Mouse (Mus musculus) layer of hippocampus, adult 6 months (tissue): ENCODE data around the gene Dusp3. TPM values are rescaled to one million over a fixed set of nuclear protein-coding genes. Genes with fewer than 3 reads are reported as not detected.

Experiments
- long read RNA-seq, 2 experiments: library from polyadenylated mRNA; unstranded; transcript quantifications; one replicate each; pipeline ENCODE4 v2.0.0; 2019 to 2020
- polyA plus RNA-seq: library from polyadenylated mRNA; unstranded; fragments of <200 nt; fragmentation: Nextera tagmentation; gene quantifications from 2 replicates; pipeline ENCODE4 v1.2.3, GENCODE M21; 2021

Gene Dusp3
- 144 and 214 TPM in 2 replicates for polyA plus RNA-seq
- long read RNA-seq, experiment 1, full-length matches to known transcripts = 27 of 377 reads
- long read RNA-seq, experiment 1, partial matches to known transcripts = 1 of 377 reads
- long read RNA-seq, experiment 1, other reads (novel, unspliced or antisense) = 349 of 377 reads
- long read RNA-seq, experiment 2, full-length matches to known transcripts = 34 of 40 reads
- long read RNA-seq, experiment 2, partial matches to known transcripts = 0 of 40 reads
- long read RNA-seq, experiment 2, other reads (novel, unspliced or antisense) = 6 of 40 reads

GRCm38 (mm10) chr11:101986913-101987312 is at the start of gene Dusp3:
Gene Dusp3 (minus strand): TSS chr11:101987013.

GRCm38 (mm10) chr11:102028087-102028816 is 41.4 kb upstream of the Dusp3 start, which contains the start of gene Mpp3:
Gene Mpp3 (minus strand): TSS chr11:102028461.

GRCm38 (mm10) chr11:101984054-101985025 is 2.5 kb downstream of the Dusp3 start, which contains the start of gene Cfap97d1:
Gene Cfap97d1 (plus strand): TSS chr11:101984279.

GRCm38 (mm10) chr11:101966965-101967614 is 19.7 kb downstream of the Dusp3 start, which contains the start of gene Sost:
Gene Sost (minus strand): TSS chr11:101967015.

Other genes starting within 250 kb of the Dusp3 start
- 0.80 TPM in 2 replicates for gene Etv4, start 201.6 kb downstream of the Dusp3 start, polyA plus RNA-seq
- gene Meox1, start 92.6 kb downstream of the Dusp3 start, polyA plus RNA-seq = 0.89 and 1.3 TPM in 2 replicates
- 0.06 TPM in 1 of 2 replicates, not detected in the other for gene Sost, start 20.0 kb downstream of the Dusp3 start, polyA plus RNA-seq
- not detected in 2 replicates for gene Cfap97d1, start 2.7 kb downstream of the Dusp3 start, polyA plus RNA-seq
- 27.7 and 28.5 TPM in 2 replicates for gene Mpp3, start 41.4 kb upstream of the Dusp3 start, polyA plus RNA-seq
- 0.13 and 0.15 TPM in 2 replicates for gene Cd300lg, start 54.5 kb upstream of the Dusp3 start, polyA plus RNA-seq
- 29.7 and 35.5 TPM in 2 replicates for gene Mpp2, start 101.5 kb upstream of the Dusp3 start, polyA plus RNA-seq
- not detected in 2 replicates for gene Ppy, start 114.3 kb upstream of the Dusp3 start, polyA plus RNA-seq
- not detected in 2 replicates for gene Pyy, start 120.8 kb upstream of the Dusp3 start, polyA plus RNA-seq
- gene Nags, start 158.5 kb upstream of the Dusp3 start, polyA plus RNA-seq = not detected in 2 replicates
- gene Tmem101, start 169.4 kb upstream of the Dusp3 start, polyA plus RNA-seq = 47.2 and 48.5 TPM in 2 replicates
- gene Lsm12, start 198.3 kb upstream of the Dusp3 start, polyA plus RNA-seq = 107 and 134 TPM in 2 replicates
- gene G6pc3, start 202.6 kb upstream of the Dusp3 start, polyA plus RNA-seq = 29.6 and 35.3 TPM in 2 replicates
- gene Hdac5, start 243.2 kb upstream of the Dusp3 start, polyA plus RNA-seq = 47.2 and 53.7 TPM in 2 replicates